Mouse (Mus musculus) cerebellum, adult 8-10 months (tissue): Measurements from ENCODE around the gene Hps6.
A peak's percentile ranks its signal among the peaks of the same experiment; 100 is the strongest.

Source experiments
- DNase-seq: peaks from one replicate; pipeline ENCODE4 v3.0.0; 2022

Gene Hps6

GRCm38 (mm10) chr19:46030196-46030983 is 27.1 kb downstream of the Hps6 start:
- no peak for DNase-seq

DNA sequence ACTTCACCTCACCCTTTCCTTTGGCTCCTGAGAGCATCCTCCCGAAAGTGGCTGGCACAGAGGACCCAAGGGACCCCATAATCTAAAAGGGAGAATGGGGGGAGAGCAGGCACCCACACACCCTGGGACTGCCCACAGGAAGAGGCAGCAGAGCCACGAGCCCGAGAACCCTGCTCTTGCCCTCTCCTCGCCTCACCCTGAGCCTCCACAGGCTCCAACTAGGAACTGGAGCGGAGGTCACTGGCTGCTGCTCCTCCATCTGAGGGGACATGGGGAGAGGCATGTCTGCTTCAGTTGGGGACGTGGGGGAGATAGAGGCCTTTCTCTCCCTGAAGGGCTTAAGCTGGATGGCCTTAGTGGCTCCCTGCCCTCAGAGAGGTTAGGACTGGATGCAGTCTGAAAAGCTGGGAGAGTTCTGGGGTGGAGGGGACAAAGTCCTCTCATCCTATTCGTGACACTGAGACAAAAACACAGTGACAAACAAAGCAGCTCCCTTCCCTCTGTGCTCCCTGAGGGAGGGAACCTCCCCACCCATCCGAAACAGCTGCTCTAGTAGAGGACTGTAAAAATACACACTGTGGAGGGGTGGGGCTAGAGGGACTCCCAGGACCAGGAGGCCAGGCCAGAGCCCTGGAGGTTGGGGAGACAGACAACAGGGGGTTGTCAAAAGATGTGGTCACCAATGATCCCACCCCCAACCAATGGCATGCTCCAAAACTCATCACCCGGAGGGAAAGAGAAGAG is 28.6 kb downstream of the Hps6 start:
- no peak for DNase-seq

GRCm38 (mm10) chr19:46032731-46033510 is 29.6 kb downstream of the Hps6 start:
- no peak for DNase-seq

- DNase-seq: no peak
Observed at GRCm38 (mm10) chr19:46033911-46034310, 30.6 kb downstream of the Hps6 start.

DNA sequence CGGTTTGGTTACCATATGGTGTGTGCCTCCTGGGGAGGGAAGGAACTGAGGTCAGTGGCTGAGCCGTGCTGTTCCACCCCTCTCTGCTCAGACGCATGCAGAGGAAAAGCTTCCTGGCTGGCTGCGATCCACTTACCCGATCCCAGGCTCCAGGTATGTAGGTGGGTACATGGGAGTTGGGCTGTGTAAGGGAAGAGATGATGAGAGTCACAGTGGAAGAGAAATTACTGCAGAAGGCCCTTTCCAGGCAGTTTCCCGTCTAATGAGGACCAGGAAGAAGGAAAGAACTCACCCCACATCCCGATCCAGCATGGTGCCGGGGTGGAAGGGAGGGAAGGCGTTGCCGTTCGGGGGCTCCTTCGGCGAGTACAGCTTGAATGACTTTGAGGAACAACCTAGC is 32.7 kb downstream of the Hps6 start:
- DNase-seq: no peak

DNA sequence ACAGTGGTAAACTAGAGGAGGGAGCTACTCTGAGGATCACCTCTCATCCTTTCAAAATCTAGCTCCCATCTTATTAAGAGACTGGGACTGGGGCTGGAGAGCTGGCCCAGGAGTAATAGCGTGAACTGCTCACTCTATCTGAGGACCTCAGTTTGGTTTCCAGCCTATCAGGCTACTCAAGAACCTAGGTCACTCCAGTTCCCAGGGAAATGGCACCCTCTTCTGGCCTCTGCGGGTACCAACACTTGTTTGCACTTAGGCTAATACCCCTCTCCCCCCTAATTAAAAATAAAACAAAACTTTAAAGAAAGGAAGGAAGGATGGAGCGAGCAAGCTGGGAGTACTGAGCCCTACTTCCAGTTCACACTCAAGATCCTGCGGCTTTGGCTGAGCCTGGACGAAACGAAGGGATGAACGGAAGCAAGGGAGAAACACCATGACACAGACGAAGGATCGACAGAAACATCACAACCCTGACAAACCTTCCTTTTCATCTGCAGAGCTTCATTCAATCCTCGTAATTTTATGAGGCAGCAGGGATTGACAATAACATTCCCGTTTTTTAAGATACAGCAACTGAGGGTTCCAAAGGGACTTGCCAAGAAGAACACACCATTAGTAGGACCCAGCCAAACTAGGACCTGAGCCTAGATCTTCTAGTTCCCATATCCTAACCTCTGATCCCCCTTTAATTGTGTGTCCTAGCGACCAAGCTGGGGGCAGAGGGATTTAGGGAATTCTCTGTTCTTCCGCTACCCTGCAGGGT is 33.4 kb downstream of the Hps6 start:
- DNase-seq: no peak

DNA sequence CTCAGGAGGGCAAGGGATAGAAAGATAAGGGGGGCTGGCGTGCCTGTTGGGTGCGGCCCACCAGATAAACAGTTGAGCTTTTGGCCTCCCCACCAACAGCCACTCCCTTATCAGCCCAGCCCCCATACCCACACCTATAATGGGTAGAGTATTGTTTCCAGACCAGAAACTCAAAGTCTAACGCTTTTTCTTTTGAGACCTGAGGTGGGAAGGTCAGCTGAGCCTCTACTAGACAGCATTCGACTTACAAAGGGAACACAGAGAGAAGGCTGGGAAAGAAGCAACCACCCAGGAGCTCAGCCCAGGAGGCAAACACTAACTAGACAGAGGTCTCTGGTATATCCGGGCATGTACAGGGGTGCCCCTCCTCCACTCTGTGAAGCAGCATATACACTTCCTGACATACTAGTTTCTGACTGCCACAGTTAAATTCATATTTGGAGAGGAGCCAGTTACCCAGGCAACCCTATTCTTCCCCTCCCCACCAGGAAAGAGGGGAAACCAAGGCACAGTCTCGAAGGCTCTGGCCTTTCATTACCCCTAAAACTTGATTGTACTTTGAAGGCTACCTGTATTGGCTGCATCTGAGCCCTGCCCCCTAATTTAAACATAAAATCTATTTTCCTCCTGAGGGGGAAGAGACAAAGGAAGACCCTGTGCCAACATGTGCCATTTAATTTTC is 34.1 kb downstream of the Hps6 start:
- no peak for DNase-seq

GRCm38 (mm10) chr19:46037925-46038850 is 34.9 kb downstream of the Hps6 start:
- DNase-seq: peak; percentile 41

DNA sequence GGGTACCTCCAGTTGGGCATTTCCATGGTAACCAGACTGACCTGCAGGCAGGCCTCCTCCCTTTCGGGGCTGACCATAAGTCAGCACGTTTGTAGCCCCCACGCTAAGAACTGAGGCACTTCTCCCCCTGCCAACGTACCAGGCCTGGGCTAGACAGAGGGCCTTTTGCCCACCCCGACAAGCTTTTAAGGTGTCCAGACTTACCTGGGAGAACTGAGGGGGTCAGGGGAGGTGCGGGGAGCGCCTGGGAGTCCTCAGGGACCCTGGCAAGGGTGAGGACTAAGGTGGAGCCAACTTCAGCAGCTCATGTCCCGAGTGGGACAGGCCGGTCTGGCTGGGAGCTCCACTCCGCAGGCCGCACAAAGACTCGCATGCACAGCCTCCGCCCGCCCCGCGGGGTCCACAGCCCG is 35.5 kb downstream of the Hps6 start:
- peak; percentile 47 for DNase-seq

GRCm38 (mm10) chr19:46039478-46039877 is 36.2 kb downstream of the Hps6 start:
- peak; percentile 82 for DNase-seq

GRCm38 (mm10) chr19:46040149-46040902 is 37.0 kb downstream of the Hps6 start:
- DNase-seq: no peak

- DNase-seq: no peak
Observed at GRCm38 (mm10) chr19:46041299-46041932, 38.1 kb downstream of the Hps6 start.

- peak; percentile 82 for DNase-seq
Observed at GRCm38 (mm10) chr19:46041933-46042475, 38.7 kb downstream of the Hps6 start.

DNA sequence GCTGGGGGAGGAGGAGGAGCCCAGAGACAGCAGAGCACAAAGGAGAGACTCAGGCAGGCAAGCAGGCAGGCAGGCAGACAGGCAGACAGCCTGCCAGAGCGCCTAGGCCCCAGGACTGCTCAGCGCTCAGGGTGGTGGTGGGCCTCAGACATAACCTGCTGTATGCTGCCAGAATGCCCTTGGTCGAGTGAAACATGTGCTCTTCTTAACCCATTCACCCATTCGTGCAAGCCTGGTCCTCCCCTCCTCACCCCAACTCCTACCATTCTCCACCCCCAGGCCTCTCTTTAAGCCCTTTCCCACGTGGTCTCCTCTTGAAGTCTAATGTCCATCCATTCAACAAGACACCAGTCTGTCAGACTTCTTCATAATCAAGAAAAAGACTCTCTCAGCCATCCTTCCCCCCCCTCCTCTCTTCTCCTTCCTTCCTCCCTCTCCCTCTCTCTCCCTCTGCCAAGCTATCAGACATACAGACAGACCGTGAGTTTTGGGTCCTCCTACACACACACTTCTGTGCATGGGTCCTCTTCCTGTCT is 39.2 kb downstream of the Hps6 start:
- DNase-seq: no peak

DNA sequence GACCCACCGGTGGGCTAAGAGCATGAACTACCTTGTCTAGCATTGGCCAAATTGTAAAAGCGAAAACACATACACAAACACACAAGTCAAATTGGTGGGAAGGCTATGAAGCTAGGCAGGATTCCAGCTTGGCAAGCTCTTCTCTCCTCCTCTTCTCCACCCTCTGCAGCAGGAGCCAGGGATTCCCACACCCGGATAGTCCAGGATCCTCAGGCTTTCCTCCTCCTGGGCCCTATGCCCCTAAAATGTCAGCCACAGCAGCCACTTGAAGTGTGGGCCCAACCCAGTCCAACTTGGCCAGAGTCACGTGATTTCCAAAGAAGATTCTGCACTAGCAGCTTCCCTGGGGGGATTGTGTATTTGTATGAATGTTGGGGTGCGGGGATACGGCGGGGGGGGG is 40.1 kb downstream of the Hps6 start:
- peak; percentile 37 for DNase-seq

- peak; percentile 45 for DNase-seq
Observed at GRCm38 (mm10) chr19:46044271-46044992, 41.1 kb downstream of the Hps6 start, which contains the start of gene Pprc1. TSS of gene Pprc1 (plus strand) at chr19:46044886.

- peak; percentile 88 for DNase-seq
Observed at GRCm38 (mm10) chr19:46044993-46045695, 41.8 kb downstream of the Hps6 start, which contains the start of gene Ldb1. TSS of gene Ldb1 (minus strand) at chr19:46045214.
